32 mouse cellular contexts compared by ENCODE assay signal in genomic region chr12:104539911-104540310, GRCm38 (mm10).
"Had no signal": no experiment of that assay in that cellular context is flagged by ENCODE, and none has a peak within 500 bp of the region (broad histone marks: within the 10 kb centered on the region; RNA-seq: fewer than 3 reads in every experiment).

No protein-coding gene starts in this region.

- H3K4me2 ChIP-seq: limb, embryonic 12.5 days; limb, embryonic 13.5 days; limb, embryonic 15.5 days; liver, embryonic 11.5 days; liver, embryonic 12.5 days; liver, embryonic 13.5 days; liver, embryonic 15.5 days; lung, embryonic 14.5 days; lung, embryonic 15.5 days; midbrain, embryonic 11.5 days; midbrain, embryonic 12.5 days; midbrain, embryonic 13.5 days; midbrain, embryonic 15.5 days; neural tube, embryonic 12.5 days had no signal

- H3K36me3 ChIP-seq: limb, embryonic 10.5 days; limb, embryonic 12.5 days; limb, embryonic 13.5 days; limb, embryonic 15.5 days; liver, embryonic 12.5 days; liver, embryonic 13.5 days; liver, embryonic 15.5 days; lung, embryonic 15.5 days; midbrain, embryonic 10.5 days; midbrain, embryonic 12.5 days; midbrain, embryonic 13.5 days; midbrain, embryonic 15.5 days; neural tube, embryonic 12.5 days had no signal

- ATAC-seq: liver, embryonic 12.5 days; liver, postnatal 0 days; lung, postnatal 0 days; midbrain, embryonic 13.5 days; midbrain, embryonic 15.5 days; midbrain, embryonic 16.5 days had no signal

- H3K4me1 ChIP-seq: liver, embryonic 12.5 days; liver, embryonic 13.5 days; liver, embryonic 15.5 days; lung, embryonic 15.5 days; megakaryocyte, embryonic 14.5 days; midbrain, embryonic 10.5 days; midbrain, embryonic 12.5 days; midbrain, embryonic 15.5 days; neural tube, embryonic 12.5 days had no signal

- H3K9me3 ChIP-seq: limb, embryonic 10.5 days; limb, embryonic 13.5 days; limb, embryonic 15.5 days; liver, embryonic 12.5 days; liver, embryonic 13.5 days; liver, embryonic 15.5 days; lung, embryonic 15.5 days; midbrain, embryonic 10.5 days; midbrain, embryonic 12.5 days; midbrain, embryonic 13.5 days; midbrain, embryonic 15.5 days; neural tube, embryonic 12.5 days had no signal

- H3K27me3 ChIP-seq: limb, embryonic 12.5 days; limb, embryonic 15.5 days; liver, embryonic 12.5 days; liver, embryonic 13.5 days; liver, embryonic 15.5 days; lung, embryonic 15.5 days; midbrain, embryonic 12.5 days; midbrain, embryonic 13.5 days; midbrain, embryonic 15.5 days; neural tube, embryonic 12.5 days had no signal

- DNase-seq: left cerebral cortex, postnatal 4 days; liver; liver, embryonic 13.5 days; liver, postnatal 0 days; lung, adult 18-20 months; lung, adult 2 months; lung, embryonic 14.5 days; lung, postnatal 10 days; lung, postnatal 14 days; lung, postnatal 36 days; lung, postnatal 4 days; midbrain, embryonic 14.5 days had no signal

- H3K4me3 ChIP-seq: limb, embryonic 10.5 days; limb, embryonic 12.5 days; limb, embryonic 13.5 days; limb, embryonic 15.5 days; liver, embryonic 12.5 days; liver, embryonic 13.5 days; liver, embryonic 15.5 days; lung, embryonic 15.5 days; megakaryocyte, embryonic 14.5 days; midbrain, embryonic 10.5 days; midbrain, embryonic 12.5 days; midbrain, embryonic 13.5 days; midbrain, embryonic 15.5 days; myocyte; neural tube, embryonic 12.5 days had no signal

- H3K27ac ChIP-seq: limb, embryonic 10.5 days; limb, embryonic 12.5 days; limb, embryonic 13.5 days; limb, embryonic 15.5 days; liver, embryonic 12.5 days; liver, embryonic 13.5 days; liver, embryonic 14.5 days; liver, embryonic 15.5 days; lung, embryonic 15.5 days; macrophage; midbrain, embryonic 10.5 days; midbrain, embryonic 12.5 days; midbrain, embryonic 13.5 days; midbrain, embryonic 15.5 days; neural tube, embryonic 12.5 days had no signal

- H3K9ac ChIP-seq: limb, embryonic 12.5 days; limb, embryonic 13.5 days; limb, embryonic 15.5 days; liver, embryonic 12.5 days; liver, embryonic 13.5 days; liver, embryonic 14.5 days; liver, embryonic 15.5 days; liver, postnatal 0 days; lung, embryonic 14.5 days; lung, embryonic 15.5 days; midbrain, embryonic 12.5 days; midbrain, embryonic 13.5 days; midbrain, embryonic 15.5 days; neural tube, embryonic 12.5 days had no signal
